Mouse (Mus musculus): ENCODE data around the gene Rap1b.

Rap1b gene

DNA sequence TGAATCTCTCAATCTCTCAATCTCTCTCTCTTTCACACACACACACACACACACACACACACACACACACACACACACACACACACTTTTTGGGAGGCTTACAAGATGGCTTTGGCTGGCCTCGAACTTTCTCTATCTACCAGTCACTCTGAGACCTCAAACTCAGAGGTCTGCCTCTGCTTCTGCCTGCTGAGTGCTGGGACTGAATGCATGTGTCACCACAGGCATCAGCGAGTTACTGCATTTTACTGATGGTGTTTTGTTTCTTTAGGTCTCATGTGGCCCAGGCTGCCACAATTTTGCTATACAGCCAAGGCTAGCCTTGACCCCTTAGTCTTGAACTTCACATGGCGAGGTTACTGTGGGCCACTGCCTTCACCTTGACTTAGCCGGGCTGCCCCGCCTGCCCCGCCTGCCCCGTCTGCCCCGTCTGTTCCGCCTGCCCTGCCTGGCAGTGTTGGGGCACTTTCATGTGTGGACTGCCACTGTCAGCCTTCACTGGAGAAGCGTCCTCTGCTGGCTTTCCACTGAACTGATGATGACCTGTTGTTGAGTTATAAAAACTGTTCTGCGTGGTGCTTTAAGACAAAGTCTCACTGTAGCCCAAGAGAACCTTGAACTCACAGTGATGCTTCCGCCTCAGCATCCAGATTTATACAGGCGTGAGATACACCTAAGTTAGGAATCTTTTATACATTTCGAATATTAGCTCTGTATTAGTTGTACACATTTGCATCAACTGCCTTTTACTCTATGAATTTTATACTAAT lies 63.2 kb downstream of the Rap1b start:
- DNase-seq: peak in 1 of 2 experiments; percentile 42

DNA sequence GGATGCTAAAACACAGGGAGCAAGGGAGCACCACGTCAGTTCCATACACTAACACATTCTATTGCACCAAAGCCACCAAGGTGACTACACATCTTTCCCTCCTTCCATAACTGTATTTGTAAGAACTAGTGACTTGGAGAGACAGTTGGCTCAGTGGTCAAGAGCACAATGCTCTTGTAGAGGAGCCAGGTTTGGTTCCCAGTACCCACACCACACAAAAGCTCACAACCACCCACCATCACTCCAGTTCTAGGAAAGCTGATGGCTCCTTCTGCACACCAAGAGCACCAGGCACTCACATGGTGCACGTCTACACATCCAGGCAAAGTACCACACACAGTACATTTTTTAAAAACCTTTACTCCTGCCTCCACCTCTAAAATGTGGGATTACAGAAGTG lies 63.8 kb downstream of the Rap1b start:
- no peak for DNase-seq

DNA sequence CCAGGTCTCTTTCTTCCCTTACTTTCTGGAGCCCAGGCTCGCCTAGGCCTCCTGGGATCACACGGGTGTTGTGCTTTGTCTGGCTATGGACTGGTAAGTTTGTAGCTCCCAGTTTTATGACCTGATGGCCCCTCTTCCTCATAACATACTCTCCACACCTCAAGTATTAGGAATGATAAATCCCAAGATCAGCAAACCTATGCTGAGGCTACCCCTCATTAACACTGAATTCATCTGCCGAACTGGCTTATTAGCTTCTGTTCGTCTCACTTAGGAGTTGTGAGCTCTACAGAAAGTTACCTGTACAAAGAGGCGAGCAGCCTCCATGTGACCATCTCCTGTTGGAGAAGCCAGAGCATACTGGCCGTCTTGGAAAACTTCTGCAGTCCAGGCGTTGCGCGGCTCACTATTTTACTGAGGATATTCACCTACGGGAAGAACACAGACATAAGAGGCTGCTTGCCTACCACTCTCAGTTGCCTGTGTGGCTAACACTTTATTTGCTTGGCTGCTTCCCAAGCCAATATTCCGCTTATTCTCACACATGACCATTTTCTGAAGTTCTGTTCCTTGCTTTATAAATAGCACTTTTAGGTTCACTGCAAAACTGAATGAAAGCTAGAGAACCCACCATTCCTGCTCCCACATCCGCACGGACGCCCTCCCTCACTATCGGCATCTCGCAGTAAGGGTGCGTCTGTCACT lies 64.7 kb downstream of the Rap1b start:
- DNase-seq: no peak

DNA sequence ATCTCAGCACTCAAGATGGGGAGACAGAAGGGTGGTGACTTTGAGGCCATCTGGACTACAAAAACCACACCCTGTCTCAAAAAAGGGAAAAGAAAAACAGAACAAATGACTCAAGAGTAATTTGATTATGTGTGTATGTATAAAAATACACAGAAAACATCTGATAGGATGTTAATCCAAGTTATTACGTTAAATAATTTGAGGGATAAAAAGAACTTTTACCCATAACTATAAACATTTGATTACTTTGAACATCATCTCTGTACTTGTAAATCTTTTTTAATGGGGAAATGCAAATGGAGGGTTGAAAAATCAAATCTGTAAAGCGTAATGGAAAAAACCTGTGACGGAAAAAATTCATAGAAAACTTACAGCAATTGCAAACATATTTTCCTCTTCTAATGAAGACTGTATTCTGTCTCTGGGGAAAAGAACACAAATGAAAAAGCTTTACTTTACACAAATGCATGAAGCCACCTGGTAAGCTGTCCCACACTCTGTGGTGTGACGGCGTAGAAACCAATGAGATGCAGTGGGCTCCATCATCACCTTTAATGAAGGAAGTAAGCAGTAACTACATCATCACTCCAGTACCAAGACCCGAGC lies 65.4 kb downstream of the Rap1b start:
- DNase-seq: no peak

DNA sequence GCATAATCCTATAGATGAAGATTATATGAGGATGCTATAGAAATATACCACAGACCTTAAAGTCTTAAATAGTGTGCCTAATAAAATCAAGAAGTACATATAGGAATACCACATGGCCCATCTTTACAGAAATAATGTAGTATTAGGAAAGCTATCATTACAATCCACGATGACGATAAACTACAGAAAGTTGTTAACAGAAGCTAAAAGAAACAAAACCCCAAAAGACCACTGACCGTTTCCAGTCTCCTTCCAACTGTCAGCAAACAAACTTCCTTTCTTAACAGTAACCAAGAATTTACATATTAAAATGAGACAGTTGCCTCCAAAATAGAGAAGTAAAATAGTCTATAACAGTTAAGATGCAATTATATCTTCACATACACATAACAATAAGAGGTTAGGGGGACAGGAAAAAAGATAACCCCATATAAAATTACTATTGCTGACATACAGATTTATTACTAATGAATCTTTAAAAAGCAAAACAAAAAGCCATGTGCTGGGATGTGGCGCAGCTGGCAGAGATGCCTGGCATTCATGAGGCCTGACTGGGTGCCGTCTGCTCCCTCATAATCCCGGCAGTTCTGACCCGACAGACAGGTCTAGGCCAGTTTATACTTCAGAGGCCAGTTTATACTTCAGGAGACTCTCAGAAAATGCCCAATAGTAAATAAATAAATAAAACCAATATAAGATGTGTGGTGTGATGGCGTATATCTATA lies 66.1 kb downstream of the Rap1b start:
- no peak for DNase-seq

DNA sequence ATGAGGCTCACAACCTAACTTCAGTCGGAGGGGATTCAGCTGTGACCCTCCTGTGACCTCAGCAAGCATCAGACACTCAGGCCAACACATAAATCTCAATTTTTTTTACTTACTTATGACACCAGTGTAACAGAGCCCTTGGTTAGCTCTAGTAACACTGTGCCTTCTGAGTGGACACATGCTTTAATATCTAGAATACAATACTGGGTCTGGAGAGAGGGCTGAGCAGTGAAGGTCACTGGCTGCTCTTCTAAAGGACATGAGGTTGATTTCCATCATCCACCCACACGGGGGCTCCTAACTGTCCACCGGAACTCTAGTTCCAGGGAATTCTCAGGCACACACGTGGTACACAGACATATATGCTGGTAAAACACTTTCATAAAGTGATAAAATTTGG lies 66.9 kb downstream of the Rap1b start:
- no peak for DNase-seq

DNA sequence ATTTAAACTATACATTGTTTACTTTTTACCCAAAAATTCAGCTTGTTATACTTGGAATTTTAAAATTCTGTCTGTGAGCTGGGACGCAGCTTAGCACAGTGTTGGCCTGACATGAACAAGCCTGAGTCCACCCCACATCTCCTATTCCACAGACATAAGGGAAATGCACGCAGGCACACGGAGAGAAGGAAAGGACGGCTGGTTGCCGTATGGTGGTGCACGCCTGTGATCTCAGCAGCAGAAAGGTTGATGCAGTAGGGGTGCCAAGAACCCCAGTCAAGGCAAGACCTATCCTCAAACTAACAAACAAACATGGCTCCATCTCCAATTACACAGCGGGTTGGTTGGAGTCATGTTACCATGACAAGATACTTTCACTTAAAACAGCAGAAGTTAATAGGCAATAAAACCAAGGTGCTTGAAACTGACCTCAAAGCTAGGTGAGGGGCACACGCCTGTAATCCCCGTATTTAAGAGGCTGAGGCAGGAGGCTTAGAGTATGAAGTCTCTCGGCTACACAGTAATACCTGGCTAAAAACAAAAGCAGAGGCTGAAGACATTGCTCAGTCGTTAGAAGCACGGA lies 67.4 kb downstream of the Rap1b start:
- DNase-seq: no peak

DNA sequence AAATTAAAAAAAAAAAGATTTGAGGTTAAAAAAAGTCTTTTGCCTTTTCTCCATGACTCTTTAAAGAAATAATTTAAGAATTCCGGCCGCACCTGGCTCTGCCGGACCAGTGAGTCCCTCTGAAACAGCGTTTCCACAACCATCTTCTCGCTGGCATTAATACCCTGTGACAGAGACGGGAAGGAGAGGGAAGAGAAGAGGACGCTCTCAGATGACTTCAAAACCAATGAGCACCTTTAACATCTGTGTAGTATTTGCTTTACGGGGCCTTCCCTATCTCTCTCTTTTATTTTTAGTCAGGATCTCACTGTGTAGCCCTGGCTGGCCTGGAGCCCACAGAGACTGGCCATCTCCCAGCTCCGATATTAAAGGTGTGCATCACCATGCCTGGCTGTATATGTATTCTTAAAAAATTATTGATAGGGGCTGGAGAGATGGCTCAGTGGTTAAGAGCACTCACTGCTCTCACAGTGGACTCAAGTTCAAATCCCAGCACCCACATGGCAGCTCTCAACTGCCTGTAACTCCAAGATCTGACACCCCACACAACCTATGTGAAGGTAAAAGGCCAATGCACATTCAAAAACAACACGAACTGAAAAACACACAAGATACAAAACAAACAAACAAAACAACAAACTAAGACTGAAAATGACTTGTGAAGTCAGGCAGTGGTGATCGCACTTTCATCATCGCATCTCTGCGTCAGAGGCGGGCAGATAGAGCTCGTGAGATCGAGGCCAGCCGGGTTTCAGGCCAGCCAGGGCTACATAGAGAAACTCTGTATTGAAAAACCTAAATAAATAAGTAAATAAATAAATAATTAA lies 68.1 kb downstream of the Rap1b start:
- no peak for DNase-seq

DNA sequence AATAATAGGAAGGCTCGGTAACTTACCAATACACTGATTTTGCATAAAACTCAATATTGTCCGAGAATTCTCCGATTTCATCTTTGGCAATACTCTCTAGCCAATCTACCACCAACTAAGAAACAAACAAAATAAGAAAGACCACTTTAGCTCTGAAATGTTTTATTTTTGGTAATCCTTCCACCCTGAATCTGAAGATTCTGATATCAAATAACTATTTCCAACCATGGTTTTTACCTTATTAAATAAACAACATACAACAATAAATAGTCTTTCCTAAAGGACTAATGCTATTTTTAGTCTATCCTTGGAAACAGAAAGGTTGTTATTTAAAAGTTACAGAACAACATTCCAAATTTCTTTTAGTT lies 68.7 kb downstream of the Rap1b start:
- DNase-seq: no peak

DNA sequence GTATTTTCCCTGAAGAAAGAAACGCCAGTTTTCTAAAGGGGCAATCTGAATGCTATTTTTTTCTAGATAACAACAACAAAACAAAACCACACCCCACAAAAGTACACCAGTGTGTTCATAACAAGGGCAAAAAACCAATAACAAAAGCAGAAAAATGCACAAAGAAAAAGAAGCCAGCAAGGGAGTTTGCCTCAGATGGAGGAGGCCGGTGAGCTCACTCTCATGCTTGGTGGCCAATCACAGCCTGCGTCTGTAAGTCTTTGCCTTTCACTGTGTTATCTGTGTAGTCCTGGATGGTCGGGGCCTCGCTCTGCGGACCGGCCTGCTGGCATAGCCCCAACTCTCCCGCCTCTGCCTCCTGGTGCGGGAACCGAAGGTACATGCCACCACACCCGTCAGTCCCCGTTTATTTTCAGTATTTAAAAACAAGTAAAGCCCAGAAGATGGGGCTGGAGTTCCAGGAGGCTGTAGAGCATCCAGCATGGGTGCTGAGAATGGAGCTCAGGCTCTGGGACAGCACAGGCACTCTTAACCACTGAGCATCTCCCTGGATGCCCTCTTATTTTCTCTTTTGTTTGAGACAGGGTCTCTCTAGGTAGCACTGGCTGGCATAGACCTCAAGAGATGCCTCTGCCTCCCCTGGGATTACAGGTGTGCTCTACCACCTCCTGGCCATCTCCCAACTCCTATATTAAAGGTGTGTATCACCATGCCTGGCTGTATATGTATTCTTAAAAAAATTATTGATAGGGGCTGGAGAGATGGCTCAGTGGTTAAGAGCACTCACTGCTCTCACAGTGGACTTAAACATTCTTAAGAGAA lies 69.3 kb downstream of the Rap1b start:
- DNase-seq: no peak

DNA sequence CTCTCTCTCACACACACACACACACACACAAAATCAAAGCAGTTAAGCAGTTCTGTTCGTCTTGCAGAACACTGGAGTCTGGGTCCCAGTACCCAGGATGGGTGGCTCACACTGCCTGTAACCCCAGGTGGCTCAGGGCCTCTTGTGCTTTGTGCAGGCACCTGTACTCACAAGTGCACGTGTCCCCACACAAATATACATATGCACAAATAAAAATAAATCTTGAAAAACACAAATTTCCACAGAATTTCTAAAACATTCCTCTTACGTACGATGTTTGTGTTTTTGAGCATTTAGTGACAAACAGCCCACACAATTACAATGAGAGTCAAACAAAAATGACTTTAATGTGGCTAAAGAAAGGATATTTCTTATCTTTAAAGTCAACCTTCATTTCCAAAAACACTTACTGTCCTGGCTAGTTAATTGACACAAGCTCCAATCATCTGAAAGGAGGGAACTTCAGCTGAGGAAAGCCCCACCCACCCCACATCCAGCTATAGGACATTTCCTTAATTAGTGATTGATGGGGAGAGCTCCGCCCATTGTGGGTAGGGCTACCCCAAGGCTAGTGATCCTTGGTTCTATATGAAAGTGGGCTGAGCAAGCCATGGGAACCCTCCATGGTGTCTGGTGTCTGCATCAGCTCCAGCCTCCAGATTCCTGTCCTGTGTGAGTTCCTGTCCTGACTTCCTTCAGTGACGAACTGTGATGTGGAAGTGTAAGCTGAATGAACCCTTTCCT lies 70.3 kb downstream of the Rap1b start:
- DNase-seq: no peak

DNA sequence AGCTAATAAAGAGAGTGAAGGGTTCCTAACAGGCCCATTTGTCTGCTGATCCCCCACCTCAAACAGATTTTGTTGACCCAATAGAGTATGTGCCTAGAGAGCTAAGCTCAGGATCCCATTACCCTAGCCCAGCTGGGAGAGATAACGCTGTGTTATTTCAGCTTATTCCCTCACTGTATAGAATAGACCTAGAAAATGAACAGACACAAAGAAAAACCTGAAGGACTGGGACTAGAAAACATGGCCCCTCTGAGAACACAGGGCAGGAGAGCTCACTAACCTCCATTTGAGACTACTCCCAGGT lies 71.1 kb downstream of the Rap1b start:
- no peak for DNase-seq

DNA sequence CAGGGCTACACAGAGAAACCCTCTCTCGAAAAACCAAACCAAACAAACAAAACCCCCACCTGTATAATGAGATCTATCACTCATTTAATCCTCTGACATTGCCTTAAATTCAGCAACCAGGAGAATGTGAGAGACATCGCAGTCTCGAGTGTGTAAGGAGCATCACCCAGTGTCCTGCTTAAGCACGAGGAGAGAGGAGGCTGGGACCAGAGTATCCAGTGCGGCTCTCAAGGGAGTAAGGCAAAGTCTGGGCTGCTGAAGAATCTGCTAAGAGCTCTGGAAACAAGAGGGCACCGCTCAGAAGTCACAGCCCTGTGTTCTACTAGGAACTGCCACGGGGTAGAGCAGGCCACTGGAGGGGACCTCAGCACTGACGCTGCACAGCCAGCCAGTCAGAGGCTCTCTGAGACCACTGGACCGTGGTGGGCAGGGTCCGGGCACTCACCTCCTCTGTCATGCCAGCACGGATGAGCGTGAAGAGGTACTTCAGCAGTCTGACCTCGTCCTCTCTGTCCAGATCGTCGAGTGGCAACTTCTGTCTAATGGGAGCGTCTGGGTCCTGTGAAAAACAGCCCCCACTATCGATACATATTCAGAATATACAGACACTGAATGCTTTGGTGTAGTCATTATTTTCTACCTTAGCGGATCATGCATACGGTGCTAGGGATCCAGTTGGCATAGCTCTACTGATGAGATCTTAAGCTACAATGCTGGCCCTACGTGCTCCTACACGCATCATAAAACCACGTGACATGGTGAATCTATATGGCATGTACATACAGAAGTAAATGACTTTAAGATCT lies 71.6 kb downstream of the Rap1b start:
- DNase-seq: peak in 1 of 2 experiments; percentile 17

DNA sequence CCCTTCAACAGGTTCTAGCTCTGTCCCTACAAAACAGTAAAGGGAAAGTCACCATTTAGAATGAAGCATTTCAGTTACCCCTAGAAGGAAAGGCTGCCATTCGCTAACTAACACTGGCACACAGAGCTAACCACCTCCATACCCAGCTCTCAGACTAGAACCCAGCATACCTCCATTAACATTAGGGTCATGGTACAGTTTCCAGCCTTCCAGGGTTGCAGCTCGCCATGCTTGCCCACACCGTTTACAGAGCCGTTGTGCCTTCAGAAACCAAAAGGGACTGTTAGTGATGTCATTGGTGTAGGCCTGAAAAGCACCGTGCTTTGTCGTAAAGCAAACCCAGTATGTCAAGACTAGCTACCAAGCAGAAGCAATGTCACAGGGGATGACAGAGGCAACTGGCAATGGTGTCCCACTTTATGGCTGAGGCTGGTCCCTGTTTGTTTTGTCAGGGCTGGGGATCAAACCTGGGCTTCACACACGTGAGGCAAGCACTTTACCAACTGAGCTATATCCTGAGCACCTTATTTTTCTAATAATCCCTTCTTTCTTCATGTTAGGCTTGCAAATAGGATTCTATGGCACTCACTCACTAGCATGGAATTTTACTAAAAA lies 72.6 kb downstream of the Rap1b start:
- no peak for DNase-seq

DNA sequence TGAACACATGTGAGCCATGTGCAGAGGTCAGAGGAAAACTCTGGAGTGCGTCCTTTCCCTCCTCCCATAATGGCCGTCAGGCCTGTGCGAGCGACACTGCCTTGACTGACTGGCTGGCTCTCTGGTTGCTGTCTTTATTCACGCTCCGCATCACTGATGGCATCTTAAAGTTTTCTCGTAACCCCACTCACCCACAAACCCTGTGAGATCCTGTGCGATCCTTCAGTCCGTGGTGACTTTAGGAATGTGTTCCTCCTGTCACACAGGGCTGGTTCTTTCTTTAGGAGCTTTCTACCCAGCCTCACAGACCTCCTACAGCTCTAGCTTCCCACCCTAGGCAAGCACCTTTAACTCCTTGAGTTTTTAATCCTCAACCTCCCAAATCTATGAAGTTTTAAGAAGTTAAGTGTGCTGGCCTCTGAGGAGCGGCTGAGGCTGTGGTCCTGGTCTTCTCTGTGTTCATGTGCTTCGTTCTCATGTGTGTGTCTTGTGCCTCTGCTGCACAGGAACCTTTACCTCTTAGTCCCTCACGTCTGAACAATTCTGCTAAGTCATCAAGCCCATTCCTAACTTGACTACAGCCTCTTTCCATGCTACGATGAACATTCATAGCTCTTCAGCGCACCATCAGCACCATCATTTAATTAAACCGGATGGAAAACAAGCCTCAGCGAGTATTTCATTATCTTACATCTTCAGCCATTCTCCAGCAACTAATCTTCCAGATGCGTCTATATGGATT lies 73.3 kb downstream of the Rap1b start:
- DNase-seq: no peak

DNA sequence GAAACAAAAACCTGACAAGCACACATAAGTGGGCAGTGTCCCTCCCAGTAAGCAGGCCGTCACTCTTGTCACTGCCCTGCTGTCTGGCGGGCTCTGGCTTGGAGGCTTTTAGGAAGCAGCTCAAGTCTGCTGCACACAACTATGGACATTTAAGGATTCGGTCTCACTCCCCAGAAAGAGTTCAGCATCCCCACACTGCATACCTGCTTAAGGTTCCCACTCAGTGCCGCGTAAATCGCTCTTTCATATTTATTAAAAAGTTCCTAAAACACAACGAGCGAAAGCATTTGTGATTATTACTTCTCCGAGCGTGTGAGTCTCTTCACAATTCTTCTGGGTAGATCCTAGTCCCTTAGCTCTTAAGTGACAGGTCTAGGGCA lies 74.7 kb downstream of the Rap1b start:
- DNase-seq: no peak

DNA sequence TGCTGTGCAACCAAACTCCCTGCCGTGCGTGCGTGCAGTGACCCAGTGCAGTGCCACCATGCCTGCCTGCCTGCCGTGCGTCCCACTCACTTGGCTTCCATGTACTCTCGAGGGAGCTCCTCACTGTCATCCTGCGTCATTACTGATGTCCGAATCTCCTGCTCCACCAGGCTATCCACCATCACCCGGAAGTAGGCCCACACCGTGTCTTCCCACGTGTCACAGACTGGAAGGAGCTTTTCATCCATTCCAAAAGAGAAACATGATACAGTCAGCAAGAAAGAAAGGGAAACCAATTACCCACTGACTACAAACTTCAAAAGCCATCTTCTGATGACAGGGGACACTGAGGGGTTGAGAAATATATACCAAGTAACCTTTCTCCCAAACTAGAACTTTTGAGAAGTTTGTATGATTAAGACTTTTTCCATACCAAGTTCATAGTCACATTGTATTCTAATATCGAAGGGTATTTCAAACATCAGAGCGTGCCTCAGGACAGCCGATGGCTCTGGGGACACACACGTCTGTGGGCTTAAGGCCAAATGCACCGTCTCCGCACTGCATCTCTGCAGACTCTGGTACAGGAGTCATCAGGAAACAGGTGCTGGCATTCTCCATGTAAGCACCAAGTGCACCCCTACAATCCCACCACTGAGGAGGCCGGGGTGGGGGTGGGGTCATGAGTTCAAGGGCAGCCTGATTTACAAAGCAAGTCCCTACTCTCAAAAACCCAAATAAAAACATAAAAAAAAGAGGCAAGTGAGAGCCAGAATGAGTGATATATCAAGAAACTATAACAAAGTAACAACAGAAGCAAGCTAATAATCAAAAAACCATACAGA lies 75.3 kb downstream of the Rap1b start:
- DNase-seq: no peak

Data from kidney, postnatal 36 days (tissue).